Mouse (Mus musculus): Measurements from ENCODE around the gene Mob4.
A peak's percentile ranks its signal among the peaks of the same experiment; 100 is the strongest.
"Not testable (repeated sequence)": the region's sequence is repeated elsewhere in the genome, so short reads cannot be mapped to it uniquely, and the experiment has no call there.

Gene Mob4

DNA sequence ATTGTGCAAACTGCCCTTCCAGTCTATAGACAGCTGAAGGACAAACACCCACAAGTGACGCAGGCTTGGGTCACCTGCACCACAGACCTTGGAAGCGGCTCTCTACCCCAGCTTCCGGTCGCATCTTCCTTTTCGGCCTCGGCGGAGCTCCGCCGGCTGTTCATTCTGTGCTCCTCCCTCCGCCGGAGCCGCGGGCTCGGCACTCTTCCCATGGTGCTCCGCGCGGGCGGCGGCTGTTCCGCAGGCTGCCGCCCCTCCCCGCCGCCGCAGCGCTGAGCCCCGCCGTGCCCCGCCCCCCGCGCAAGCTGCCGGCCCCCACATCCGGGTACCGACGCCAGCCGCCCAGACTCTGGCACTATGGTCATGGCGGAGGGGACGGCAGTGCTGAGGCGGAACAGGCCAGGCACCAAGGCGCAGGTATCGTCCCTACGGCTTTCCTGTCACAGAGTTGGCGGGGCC, at the start of gene Mob4:
Gene Mob4 (plus strand): TSS at position 289 of the 459 bp plus-strand sequence.
- peak; percentile 88 for DNase-seq (ENCODE audit: low spot score)

DNA sequence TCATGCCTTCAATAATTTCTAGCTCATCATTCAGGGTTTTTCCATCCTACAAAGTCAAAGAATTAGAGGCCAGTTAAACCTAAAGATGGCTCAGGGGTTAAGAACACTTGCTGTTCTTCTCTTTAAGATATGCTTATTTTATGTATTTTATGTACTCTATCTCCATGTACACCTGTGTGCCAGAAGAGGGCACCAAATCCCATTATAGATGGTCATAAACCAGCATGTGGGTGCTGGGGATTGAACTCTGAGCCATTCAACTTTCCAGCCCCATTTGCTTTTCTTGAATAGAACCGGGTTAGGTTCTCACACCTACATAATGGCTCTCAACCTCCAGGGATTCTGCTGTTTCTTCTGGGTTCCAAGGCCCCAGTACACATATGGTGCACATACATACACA, 48.9 kb upstream of the Mob4 start:
- no peak for DNase-seq (ENCODE audit: low spot score)

DNA sequence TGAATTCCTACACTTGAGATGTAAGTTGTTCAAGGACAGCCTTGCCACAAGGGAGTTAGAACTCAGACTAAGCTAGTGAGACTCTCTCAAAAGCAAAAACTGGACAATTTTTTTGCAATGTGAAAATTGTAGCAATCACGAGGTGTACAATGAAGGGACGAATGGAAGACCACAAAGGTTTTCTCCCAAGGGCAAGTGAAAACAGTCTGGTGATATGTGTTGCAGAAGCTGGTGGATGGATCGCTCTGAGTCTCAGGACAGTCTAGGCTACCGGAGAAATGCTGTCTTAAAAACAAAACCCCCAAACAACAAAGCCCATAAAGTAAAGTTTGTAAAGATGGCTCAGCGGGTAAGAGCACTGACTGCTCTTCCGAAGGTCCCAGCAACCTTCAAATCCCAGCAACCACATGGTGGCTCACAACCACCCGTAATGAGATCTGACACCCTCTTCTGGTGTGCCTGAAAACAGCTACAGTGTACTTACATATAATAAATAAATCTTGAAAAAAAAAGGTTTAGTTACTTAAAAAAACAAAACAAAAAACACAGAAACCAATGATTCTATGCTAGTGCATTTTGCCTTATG, 45.2 kb upstream of the Mob4 start:
- no peak for DNase-seq (ENCODE audit: low spot score)

DNA sequence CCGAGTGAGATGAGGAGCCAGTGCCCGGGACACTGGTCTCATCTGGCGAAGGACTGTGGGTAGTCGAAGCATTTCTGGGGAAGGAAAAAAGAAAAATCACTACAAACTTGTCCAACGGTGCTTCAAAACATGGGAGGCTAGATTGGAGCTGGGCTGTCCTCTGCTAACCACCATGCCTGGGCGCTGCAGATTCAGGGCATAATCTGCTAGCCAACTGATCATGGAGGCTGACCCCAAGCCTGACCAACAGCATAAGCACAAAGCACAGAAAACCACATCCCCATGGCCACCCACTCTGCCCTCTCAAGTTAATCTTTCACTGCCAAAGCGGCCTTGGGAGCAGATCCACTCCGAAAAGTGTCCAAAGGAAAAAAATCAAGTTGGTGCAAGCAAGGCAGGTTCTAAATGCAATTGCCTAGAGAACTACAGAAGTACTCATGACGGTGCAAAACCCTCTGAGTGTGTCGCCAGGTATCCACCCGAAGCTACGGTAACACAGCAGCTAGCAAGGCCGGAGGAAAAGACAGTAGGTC, 44.1 kb upstream of the Mob4 start:
- peak; percentile 55 for DNase-seq (ENCODE audit: low spot score)

DNA sequence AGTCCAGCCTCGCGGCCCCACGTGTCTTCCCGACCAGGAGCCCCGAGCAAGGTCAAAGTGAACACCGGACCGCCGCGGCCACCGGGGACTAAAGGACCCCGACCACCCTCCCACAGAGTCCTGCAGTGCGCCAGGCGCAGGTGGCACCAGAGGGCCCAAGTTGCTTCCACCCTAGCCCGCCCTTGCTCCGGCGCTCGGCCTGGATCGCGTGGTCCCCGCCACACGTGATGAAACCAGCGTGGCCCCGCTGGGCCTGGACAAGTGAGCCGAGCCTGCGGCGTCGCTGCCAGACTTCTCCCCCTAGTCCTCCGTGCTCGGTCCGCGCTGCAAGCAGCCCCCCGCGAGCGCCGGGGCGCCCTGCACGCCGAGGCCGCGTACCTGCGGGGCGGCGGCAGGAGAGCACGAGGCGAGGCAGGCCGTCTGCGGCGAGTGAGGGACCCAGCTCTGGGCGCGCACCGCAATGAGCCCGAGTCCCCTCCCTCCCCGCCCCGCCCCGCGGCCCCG, 43.6 kb upstream of the Mob4 start:
- no peak for DNase-seq (ENCODE audit: low spot score)

DNA sequence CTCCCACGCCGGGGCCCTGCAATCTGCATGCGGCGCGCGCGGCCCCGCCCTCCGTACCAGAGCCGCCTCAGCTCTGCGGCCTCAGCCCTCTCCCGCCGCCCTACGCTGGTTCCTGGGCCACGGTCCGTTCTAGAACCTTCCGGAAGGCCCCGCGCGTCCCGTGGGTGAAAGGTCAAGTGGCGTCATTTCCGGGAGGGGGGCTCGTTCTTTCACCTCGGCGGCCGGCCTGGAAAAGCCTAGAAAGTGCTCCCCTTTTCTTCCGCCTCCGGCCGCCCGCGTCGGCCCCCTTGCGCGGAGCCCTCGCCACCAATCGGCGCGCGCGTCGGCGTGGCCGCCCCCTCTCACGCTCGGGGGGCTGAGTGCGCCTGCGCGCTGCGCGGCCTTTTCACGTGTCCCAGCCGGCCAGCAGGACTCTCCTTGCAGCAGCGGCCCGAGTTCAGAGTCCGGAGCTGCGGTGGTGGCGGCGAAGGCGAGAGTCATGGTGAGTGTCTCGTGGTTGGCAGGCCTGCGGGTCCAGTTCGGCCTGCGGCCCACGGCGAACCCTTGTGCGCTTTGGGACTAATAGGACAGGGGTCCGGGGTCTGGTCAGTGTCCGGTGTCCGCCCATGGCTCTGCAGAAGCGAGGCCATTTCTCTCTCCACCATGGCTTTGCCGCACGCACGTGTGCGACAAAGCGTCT, 43.0 kb upstream of the Mob4 start, which contains the start of the genes Hspe1 and Hspd1:
Gene Hspe1 (plus strand): TSS at position 201 of the 679 bp plus-strand sequence.
Gene Hspd1 (minus strand): TSS at position 312 of the 679 bp plus-strand sequence.
- peak; percentile 99 for DNase-seq (ENCODE audit: low spot score)

DNA sequence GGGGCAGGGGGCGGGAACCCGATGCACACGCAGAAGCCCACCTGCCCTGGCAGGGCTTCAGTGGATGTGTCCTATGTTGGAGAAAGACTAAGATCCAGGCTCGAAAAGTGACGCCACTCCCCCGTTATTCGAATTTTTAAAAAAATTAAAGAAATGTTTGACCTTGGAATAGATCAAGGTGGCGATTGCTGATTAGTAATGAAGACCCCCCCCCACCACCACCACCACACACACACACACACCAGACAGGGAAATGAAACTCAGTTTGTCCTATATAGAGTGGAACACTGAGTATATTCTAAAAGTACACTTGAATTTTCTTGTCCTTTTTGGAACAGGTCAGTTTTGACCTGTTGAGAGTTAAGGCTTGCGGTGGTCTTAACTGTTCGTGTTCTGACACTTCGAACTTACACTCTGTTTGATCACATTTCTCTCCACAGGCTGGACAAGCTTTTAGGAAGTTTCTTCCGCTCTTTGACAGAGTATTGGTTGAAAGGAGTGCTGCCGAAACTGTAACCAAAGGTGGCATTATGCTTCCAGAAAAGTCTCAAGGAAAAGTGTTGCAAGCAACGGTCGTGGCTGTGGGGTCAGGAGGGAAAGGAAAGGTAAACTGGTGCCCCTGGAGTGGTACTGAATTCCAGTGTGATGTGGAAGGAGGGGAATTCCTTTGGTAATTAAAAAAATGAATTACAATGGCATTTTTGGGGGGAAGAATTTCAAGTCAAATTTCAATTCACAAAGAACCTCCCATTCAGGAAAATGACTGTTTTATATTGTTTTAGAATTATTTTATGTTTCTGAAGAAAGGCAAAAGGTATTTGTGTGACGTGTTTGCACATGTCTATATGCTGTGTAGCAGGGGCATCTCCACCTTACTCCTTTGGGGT, 42.2 kb upstream of the Mob4 start:
- peak; percentile 52 for DNase-seq (ENCODE audit: low spot score)

DNA sequence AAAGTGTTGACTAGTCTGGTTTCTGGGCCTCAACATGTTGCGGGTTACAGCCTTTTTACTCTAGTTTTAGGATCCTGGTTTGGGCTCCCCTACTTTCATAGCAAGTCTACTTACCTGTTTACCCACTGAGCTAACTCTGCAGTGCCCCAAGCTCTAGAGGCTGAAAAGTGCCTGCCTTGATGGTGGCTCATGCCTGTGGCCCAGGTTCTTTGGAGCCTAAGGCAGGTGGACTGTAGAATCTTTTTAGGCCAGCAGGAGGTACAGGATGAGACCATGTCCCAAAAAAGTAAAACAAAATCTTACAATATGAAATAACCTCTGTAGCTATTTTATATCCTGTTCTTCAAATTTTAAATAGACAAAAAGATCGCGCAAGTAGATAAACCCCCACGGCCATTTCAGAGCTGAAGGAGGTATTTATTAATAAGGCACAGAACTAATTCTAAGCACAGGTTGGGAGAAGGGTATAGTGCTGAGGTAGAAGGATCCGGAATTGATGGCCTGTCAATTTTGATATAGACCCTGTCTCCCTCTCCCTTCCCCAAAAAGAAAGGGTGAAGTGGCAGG, 41.5 kb upstream of the Mob4 start:
- no peak for DNase-seq (ENCODE audit: low spot score)

DNA sequence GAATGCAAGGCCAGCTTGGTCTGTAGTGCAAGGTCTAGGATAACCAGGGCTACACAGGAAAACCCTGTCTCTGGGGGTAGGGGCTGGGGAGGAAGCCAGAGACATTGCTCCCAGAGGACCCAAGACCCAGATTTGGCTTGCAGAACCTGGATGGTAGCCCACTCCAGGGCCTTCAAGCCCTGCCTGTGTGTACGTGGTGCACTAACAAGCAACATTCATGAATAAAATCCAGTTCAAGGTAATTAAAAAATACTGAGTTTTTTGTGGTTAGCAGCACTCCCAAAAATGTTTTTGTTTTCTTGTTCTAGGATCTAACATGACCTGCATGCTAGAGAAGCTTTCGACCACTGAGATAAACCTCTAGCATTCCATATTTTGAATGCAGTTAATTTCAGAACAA, 39.0 kb upstream of the Mob4 start:
- no peak for DNase-seq (ENCODE audit: low spot score)

DNA sequence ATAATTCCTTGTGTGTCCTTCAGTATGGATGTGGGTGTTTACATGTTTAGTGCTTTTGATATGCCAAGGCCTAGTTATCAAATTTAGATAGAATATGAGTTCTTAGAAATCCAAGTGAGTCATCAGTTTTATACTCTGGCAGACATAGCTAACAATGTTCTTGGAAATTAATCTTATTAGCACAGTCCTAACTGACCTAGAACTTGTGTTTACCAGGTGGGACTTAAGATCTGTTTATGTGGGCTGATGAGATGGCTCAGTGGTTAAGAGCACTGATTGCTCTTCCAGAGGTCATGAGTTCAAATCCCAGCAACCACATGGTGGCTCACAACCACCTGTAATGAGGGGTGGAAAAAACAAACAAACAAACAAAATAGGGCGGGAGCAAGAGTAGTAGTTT, 38.6 kb upstream of the Mob4 start:
- no peak for DNase-seq (ENCODE audit: low spot score)

DNA sequence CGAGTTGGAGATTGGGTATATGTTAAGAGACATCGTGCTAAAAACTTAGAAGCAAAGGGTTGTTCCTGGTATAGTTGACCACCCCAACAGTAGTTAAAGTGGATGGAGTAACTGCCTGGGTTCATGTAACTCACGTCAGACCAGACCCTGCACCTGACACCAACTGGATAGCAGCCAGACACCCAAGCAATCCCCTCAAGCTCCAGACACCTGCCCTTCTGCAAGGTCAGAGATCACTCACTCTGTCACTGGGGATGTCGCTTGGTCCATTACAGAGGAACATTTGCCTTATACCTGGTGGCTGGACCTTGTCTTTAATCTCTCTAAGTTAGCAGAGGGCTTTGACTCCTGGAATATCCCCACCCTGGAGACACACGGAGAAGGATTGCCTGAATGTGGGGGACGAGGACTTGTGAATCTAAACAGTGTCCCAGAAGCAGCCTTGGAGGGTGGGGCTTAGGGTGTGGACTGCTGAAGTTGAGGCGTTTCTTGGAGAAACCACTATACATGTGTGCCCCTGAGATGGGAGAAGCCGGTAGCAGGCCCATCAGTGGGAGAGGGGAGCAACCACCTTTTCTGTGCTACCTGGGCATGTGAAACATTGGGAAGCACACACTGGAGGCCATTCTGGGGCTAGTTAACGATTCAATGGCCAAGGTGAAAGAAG, 24.0 kb upstream of the Mob4 start:
- no peak for DNase-seq (ENCODE audit: low spot score)

DNA sequence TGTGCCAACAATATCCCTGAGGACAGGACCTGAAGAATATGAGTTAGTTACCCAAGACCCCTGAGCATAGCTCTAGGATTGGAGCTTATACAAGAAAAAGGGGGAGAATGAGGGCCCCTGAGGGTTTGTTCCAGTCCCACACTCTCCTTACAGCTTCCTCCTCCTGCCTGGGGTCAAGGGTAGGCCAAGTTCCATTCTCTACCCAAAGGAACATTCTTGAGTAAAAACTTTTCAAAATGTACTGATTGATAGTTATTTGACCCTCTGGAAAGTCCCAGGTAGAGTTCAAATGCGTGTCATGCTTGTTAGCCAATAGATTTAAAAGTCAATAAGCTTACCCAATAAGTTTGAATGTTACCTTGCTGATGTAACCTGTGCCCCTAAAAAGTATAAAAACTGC, 23.4 kb upstream of the Mob4 start:
- no peak for DNase-seq (ENCODE audit: low spot score)

DNA sequence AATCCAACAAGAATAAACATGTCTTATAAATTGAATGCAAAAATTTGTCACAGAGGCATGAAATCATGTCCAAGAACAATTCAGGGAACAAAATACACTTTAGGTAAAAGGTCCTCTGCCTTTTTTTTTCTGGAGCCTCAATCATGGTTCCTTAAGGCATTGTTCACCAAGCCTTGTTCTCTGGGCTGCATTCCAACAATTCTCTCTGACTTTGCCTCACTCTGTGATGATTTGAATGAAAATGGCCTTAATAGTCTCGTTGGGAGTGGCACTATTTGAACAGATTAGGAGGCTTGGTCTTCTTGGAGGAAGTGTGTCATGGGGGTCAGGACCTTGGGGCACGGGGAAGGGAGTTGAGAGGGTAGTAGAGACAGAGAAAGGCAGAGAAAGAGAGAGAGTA, 22.6 kb upstream of the Mob4 start:
- peak; percentile 69 for DNase-seq (ENCODE audit: low spot score)

DNA sequence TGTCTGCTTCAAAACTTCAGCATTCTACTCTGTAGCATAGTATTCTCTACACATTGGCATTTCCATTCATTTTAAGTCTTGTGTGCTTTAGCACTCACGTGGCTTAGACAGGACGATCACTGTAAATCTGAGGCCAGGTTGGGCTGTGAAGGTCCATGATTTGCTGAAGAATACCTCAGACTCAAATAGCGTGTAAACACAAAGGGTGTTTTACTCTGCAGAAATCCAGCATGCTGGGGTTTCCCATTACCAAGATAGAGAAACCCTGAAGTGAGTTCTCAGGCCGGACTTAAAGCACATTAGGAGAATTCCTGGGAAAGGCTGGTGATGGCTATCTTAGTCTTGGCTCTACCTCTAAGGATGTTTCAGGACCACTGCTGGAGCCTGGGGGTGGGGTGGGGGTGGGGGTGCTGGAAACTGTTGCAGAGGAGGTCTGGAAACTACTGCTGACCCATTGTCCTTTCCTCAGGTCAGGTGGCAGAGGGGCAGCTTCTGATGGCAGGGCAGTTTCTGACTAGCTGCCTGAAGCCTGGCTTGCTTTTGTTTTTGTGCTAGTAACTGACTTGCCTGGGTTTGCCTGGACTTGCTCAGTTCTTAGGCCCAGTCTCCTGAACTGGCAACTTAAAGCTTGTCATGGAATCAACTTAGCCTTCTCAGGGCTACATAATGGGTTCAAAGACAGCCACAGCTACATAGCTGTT, 21.8 kb upstream of the Mob4 start:
- no peak for DNase-seq (ENCODE audit: low spot score)

DNA sequence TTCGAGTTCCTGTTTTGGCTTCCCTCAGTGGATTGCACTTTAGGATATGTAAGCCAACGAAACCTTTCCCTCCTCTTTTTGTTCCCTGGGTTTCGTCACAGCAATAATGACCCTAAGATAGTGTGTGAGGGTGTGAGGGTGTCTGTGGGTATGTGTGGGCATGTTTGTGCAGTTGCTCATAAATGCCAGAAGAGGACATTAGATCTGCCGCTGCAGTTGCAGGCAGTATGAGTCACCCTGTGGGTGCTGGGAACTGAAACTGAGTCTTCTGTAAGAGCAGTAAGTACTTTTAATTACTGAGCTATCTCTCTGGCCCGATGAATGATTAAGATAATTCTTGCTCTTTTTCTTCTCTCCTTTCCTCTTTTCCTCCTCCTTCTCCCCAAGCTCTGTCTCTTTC, 8.0 kb upstream of the Mob4 start:
- DNase-seq (ENCODE audit: low spot score) = no peak

DNA sequence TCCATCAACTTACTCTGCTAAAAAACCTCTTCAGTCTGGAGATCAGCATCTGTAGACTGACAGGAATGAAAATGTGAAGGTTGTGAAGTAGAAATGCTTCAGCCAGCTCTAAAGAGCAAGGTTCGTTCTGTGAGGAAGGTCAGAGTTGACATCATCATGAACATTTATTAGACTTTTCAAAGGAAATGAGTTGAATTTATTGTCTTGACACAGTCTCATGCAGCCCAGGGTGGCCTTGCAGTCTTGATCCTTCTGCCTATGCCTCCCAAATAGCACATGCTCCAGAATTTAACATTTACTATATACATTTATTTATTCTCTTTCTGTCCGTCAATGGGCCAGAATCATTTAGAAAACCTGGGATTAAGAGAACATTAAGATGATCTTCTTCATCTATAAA, 7.5 kb upstream of the Mob4 start:
- DNase-seq (ENCODE audit: low spot score) = no peak

DNA sequence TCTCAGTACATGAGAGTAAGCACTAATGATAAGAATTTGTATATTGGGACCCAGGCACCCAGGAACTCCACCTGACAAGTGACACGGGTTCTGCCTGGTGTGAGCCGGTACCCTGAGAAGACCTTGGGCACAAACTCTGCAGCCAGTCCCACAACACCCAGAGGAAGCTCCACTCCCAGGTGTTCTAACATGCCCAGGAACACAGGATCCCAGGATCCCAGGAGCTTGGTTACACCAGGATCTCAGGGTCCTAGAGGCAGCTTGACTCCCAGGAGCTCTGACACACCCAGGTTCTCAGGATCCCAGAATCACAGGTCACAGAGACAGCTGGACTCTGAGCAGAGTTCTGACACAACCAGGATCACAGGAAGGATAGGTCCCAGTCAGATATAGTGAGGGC, 6.9 kb upstream of the Mob4 start:
- DNase-seq (ENCODE audit: low spot score) = not testable (repeated sequence)

DNA sequence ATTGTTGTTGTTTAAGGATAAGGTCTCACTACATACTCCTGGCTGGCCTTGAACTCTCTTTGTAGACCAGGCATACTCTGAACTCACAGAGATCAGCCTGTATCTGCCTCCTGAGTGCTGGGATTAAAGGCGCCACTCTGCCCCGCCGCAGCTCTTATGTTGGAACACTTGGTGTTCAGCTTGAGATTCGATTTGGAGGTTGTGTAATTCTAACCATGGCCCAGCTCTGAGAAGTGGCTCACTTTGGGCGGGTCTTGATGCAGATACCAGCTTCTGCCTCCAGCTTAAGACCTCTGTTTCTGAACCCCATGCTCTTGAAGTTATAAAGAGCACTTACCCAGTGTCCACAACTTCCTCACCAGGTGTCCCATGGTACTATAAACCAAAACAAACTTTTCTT, 1.3 kb upstream of the Mob4 start:
- DNase-seq (ENCODE audit: low spot score) = no peak

DNA sequence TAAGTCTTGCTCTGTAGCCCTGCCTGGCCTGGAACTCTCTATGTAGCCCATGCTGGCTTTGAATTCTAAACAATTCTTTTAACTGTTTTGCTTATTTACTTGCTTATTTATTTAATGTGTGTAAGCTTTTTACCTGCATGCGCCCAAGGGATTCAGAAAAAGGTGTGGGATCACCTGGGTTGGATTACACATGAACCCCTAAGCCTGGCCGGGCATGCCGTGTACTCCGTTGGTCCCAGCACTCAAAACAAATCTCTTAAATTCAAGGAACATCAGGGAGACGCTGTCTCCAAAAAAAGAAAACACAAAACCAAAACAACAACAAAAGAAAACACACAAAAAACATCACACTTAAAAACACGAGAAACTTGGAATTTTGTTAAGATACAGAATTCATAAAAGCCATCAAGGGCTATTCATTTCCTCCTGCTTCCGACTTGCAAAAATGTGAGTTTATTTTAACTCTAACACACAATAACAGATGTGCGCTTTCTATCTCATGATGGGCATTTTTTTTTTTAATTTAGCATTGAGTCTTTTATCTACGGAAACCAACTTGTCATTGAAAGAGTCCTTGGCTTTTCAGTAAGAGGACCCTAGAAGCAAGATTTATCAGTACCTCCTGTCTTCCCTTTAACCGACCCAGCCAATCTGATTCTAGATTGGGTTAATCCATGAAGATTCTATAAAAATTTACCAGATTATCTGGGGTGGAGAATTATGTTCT, 678 bp upstream of the Mob4 start:
- no peak for DNase-seq (ENCODE audit: low spot score)

DNA sequence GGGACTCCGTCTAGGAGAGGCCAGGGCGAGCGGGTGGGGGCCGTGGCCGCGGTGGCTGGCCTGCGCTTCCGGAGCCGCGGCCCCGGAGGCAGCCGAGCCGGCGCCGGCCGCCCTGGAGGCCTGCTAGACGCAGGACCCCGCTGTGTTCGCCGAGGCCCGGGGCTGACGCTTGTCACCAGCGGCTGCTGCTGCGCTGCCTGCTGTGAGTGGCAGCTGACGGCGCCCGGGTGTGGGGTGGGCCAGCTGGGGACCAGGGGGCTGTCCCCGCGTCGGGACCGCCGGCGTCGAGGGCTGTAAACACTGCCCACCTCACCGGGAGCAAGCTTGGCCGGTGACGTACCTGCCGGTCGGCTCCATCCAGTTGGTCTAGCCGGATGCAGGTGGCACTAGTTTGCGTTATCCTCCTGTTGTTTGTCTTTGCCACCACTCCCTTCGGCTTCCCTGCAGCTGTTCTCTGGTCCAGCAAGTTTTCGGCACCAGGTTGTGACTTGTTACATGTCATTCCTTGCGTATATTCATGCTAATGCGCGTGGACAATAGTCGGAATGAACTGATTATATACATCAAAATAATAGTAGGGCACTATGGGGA, 488 bp downstream of the Mob4 start:
- peak; percentile 43 for DNase-seq (ENCODE audit: low spot score)

Measured in adipocyte (in vitro differentiated cells).